Mouse (Mus musculus) lung, adult 2 months (tissue): ENCODE measurements around the gene Drg1.

Experiments used
- CTCF ChIP-seq: fragments of 200-500 bp; IDR thresholded peaks from 2 replicates; pipeline ENCODE4 v1.5.1; 2011; ENCODE audit warnings: mild to moderate bottlenecking, low read length, control low read depth; ENCODE audit not compliant: insufficient read depth
- POLR2A ChIP-seq: fragments of 200-500 bp; IDR thresholded peaks from 2 replicates; pipeline ENCODE4 v1.6.1; 2011; ENCODE audit warnings: low read depth, mild to moderate bottlenecking, control low read depth, low read length, borderline replicate concordance; ENCODE audit errors: extremely low read depth

DNA sequence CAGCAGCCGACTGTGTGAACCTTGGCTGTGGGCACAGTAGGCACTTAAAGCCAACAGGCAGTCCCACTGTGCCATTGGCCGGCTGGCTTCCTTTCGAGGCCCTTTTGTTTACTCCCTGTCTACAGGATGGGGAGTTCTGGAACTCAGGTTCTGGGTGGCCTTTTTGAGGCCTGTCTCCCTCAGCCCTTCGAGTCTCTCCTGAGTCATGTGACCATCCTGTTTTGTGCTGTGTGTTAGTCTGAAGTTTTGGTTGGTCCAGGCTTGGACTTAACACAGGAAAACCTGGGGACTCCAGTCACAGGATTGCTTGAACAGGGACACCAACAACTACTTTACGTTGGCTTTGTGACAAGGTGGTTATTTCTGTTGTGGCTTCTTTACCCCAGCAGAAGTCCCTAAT lies 29.8 kb upstream of the Drg1 start:
- TF ChIP-seq CTCF = no peak
- no peak for TF ChIP-seq POLR2A
